Mouse (Mus musculus) liver, embryonic 14.5 days (tissue): ENCODE data around the gene Mpp3. TPM values are rescaled to one million over a fixed set of nuclear protein-coding genes. Genes with fewer than 3 reads are reported as not detected.

Source experiments
- ATAC-seq: fragments of 200-750 bp; cut with Nextera tagmentation; 2 replicates; pipeline ENCODE4 v1.8.0; 2017; ENCODE audit warnings: moderate number of reproducible peaks, mild to moderate bottlenecking, moderate library complexity; ENCODE audit not compliant: insufficient read depth
- DNase-seq, 3 experiments: peaks; one replicate each; pipeline ENCODE4 v3.0.0-alpha.2; 2012 to 2013; ENCODE audit warnings: low read depth in 3 of 3, low spot score in 3 of 3
- H3K27ac ChIP-seq: fragments of 300-500 bp; sonication (generic); 2 replicates; pipeline ENCODE4 v1.5.1; 2014; ENCODE audit warnings: moderate library complexity, mild to moderate bottlenecking, control low read depth, inconsistent platforms
- H3K27me3 ChIP-seq: fragments of 300-500 bp; sonication (generic); 2 replicates; pipeline ENCODE4 v1.6.1; 2014; ENCODE audit warnings: mild to moderate bottlenecking, low read length, moderate library complexity; ENCODE audit not compliant: control insufficient read depth, insufficient read depth
- H3K36me3 ChIP-seq: fragments of 300-500 bp; sonication (generic); replicated peaks from 2 replicates; pipeline ENCODE4 v1.6.1; 2014; ENCODE audit warnings: low read depth; ENCODE audit not compliant: control insufficient read depth, insufficient read depth
- H3K4me1 ChIP-seq, 2 experiments: fragments of 200-500 bp in 1 of 2; fragments of 300-500 bp in 1 of 2; sonication (generic) in 1 of 2; replicated peaks; 2 replicates each; pipeline ENCODE4 v1.6.1; 2012 to 2014; ENCODE audit warnings: antibody characterized with exemption in 1 of 2, inconsistent platforms in 1 of 2, low read length in 1 of 2; ENCODE audit not compliant: control insufficient read depth in 2 of 2, insufficient read depth in 2 of 2
- H3K4me2 ChIP-seq: fragments of 300-500 bp; sonication (generic); 2 replicates; pipeline ENCODE4 v1.6.1; 2014; ENCODE audit warnings: low read depth, mild to moderate bottlenecking, control low read depth, moderate library complexity
- H3K4me3 ChIP-seq, 2 experiments: fragments of 200-500 bp in 1 of 2; fragments of 300-500 bp in 1 of 2; sonication (generic) in 1 of 2; 2 replicates each; pipeline ENCODE4 v1.5.1; 2012 to 2014; ENCODE audit warnings: low read depth in 2 of 2, low read length in 2 of 2, mild to moderate bottlenecking in 2 of 2, control low read depth in 1 of 2, inconsistent platforms in 1 of 2, moderate library complexity in 1 of 2; ENCODE audit not compliant: insufficient read depth in 1 of 2
- H3K9ac ChIP-seq: fragments of 300-500 bp; sonication (generic); replicated peaks from 2 replicates; pipeline ENCODE4 v1.6.1; 2014; ENCODE audit warnings: mild to moderate bottlenecking, control low read depth, moderate library complexity
- H3K9me3 ChIP-seq: fragments of 300-500 bp; sonication (generic); 2 replicates; pipeline ENCODE4 v1.6.1; 2016; ENCODE audit warnings: low read length, mixed read lengths; ENCODE audit not compliant: control insufficient read depth
- CTCF ChIP-seq: IDR thresholded peaks from 2 replicates; pipeline ENCODE4 v1.5.1; 2016; ENCODE audit warnings: antibody characterized with exemption, low read depth, control low read depth
- EP300 ChIP-seq: IDR thresholded peaks from 2 replicates; pipeline ENCODE4 v1.6.1; 2016; ENCODE audit warnings: antibody characterized with exemption, low read depth
- WGBS: fragments of 180-500 bp; shearing (Covaris S2); extraction: QIAGEN DNeasy Blood & Tissue Kit; methylation state at CpG from one replicate; pipeline ENCODE4 v1.1.7; 2014; ENCODE audit not compliant: insufficient replicate concordance; 5-methylcytosine and 5-hydroxymethylcytosine counted together
- polyA plus RNA-seq, 2 experiments: library from polyadenylated mRNA; depleted of rRNA in 1 of 2; stranded (reverse) in 1 of 2; unstranded in 1 of 2; fragments of >200 nt; fragmentation: Nextera tagmentation in 1 of 2; extraction: Ambion mirVana in 1 of 2; gene quantifications; 2 replicates each; pipeline versions ENCODE4 v1.2.1 to v1.2.3; 2012 to 2014

The Mpp3 gene
- polyA plus RNA-seq (2012; rRNA removed) (0.21 and 0.27 TPM in 2 replicates), polyA plus RNA-seq (2014; fragmentation: Nextera tagmentation; extraction: Ambion mirVana) (not detected in 2 replicates)

DNA sequence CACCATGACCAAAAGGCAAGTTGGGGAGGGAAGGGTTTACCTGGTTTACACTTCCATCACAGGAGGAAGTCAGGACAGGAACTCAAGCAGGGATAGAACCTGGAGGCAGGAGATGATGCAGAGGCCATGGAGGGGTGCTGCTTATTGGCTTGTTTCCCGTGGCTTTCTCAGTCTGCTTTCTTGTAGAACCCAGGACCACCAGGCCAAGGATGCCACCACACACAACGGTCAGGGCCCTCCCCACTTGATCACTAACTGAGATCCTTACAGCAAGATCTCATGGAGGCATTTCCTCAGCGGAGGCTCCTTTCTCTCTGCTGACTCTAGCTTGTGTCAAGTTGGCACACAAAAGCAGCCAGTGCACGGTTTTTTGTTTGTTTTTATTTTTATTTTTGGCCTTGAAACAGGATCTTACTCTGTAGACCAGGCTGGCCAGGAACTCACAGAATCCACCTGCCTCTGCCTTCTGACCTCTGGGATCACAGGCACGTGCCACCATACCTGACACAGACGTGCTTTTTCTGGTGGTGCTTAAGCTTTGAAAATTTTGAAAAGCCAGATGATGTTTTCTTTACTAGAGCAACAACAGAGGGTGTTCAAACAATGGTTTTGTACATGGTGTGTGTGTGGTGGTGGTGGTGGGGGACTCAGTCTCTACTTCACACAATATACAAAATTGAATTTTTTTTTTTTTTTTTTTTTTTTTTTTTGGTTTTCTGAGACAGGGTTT is at the start of gene Mpp3:
Mpp3 (minus strand) TSS at position 375 of the 730 bp plus-strand sequence.
- DNase-seq: no peak
- Histone ChIP-seq H3K9me3 (no peaks in the 10 kb centered on the region), H3K4me1 (peaks cover 6 to 7% of the 10 kb centered on the region in 2 experiments; a peak in 3 of 4 replicates), H3K27ac (no peak within 1 kb of the TSS), H3K4me3 (no peak within 1 kb of the TSS), H3K9ac (no peak within 1 kb of the TSS), H3K27me3 (peaks cover 35% of the 10 kb centered on the region), H3K36me3 (no peaks in the 10 kb centered on the region), H3K4me2 (peak within 1 kb of the TSS; percentile 71)
- no peak for TF ChIP-seq CTCF
- no peak for TF ChIP-seq EP300
- 61% methylated on average over 6 of the region's 6 CpGs for WGBS
- no peak for ATAC-seq

GRCm38 (mm10) chr11:102073722-102074121 is 45.5 kb upstream of the Mpp3 start:
- no peaks in the 10 kb centered on the region for H3K9me3 ChIP-seq
- no peak for DNase-seq
- no peak overlapping the region for H3K4me3 ChIP-seq
- 82% methylated on average over 14 of the region's 14 CpGs for WGBS
- H3K9ac ChIP-seq: no peak overlapping the region
- TF ChIP-seq CTCF: no peak
- TF ChIP-seq EP300: no peak
- no peak overlapping the region for H3K27ac ChIP-seq
- no peaks in the 10 kb centered on the region; the same call in 1 of the 2 replicates for H3K36me3 ChIP-seq
- no peak for ATAC-seq
- H3K4me2 ChIP-seq: no peak overlapping the region
- H3K4me1 ChIP-seq: peaks cover 0 to 2% of the 10 kb centered on the region in 2 experiments; a peak in 1 of 4 replicates
- H3K27me3 ChIP-seq: no peaks in the 10 kb centered on the region; the same call in 1 of the 2 replicates

DNA sequence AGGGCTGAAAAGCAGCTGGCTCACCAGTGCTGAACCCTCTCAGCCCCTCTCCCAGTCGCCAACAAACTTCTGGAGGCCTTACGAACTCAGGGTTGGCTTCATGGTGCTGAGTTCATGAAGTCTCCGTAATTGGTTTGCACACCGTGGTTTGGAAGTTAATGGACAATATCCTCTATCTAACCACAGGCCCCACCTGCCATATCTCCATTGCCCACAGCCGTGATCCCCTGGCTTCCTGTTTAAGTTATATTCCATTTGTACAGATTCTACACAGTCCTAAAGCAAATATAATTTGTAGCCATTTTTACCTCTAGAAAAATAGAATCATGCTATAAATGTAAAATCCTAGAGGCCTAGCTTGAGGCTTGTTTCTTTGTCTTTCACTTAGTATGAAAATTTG is 44.5 kb upstream of the Mpp3 start:
- no peaks in the 10 kb centered on the region for H3K9me3 ChIP-seq
- ATAC-seq (no peak), DNase-seq (no peak)
- H3K9ac ChIP-seq: no peak overlapping the region
- H3K27ac ChIP-seq: no peak overlapping the region
- no peaks in the 10 kb centered on the region; the same call in 1 of the 2 replicates for H3K36me3 ChIP-seq
- H3K27me3 ChIP-seq: no peaks in the 10 kb centered on the region; the same call in 1 of the 2 replicates
- no peak overlapping the region for H3K4me3 ChIP-seq
- H3K4me2 ChIP-seq: no peak overlapping the region
- TF ChIP-seq EP300 (no peak), CTCF (no peak)
- 29% methylated on average over 5 of the region's 5 CpGs for WGBS
- peaks cover 0 to 2% of the 10 kb centered on the region in 2 experiments; a peak in 1 of 4 replicates for H3K4me1 ChIP-seq

DNA sequence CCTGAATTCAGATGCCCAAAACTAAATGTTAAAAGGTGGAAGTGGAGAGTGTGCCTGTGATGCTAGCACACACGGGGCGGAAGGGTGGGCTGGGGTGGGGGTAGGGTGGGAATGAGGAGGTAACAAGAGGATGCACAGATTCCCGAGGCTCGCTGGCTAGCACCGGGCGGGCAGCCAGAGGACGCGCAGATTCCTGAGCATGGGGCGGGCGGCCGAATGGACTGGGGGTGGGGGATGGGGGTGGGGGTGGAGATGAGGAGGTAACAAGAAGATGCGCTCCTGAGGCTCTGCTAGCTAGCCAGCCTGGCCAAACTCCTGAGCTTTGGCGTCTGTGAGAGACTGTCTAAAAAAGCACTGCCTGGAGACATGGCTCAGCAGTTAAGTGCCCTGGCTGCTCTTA is 42.2 kb upstream of the Mpp3 start:
- DNase-seq: no peak
- no peak overlapping the region for H3K4me2 ChIP-seq
- H3K36me3 ChIP-seq: no peaks in the 10 kb centered on the region; the same call in 1 of the 2 replicates
- H3K27ac ChIP-seq: no peak overlapping the region
- H3K27me3 ChIP-seq: no peaks in the 10 kb centered on the region; the same call in 1 of the 2 replicates
- 16% methylated on average over 13 of the region's 13 CpGs for WGBS
- H3K4me1 ChIP-seq: peaks cover 0 to 2% of the 10 kb centered on the region in 2 experiments; a peak in 1 of 4 replicates
- ATAC-seq: no peak
- no peak overlapping the region for H3K9ac ChIP-seq
- H3K9me3 ChIP-seq: no peaks in the 10 kb centered on the region
- TF ChIP-seq EP300 (no peak), CTCF (no peak)
- no peak overlapping the region for H3K4me3 ChIP-seq

GRCm38 (mm10) chr11:102069633-102070032 is 41.4 kb upstream of the Mpp3 start:
- H3K27ac ChIP-seq: no peak overlapping the region
- peaks cover 0 to 2% of the 10 kb centered on the region in 2 experiments; a peak in 1 of 4 replicates for H3K4me1 ChIP-seq
- DNase-seq: no peak
- H3K4me3 ChIP-seq: no peak overlapping the region
- no peaks in the 10 kb centered on the region for H3K9me3 ChIP-seq
- no peak overlapping the region for H3K4me2 ChIP-seq
- TF ChIP-seq CTCF (no peak), EP300 (no peak)
- no peak overlapping the region for H3K9ac ChIP-seq
- ATAC-seq: no peak
- 62% methylated on average over 11 of the region's 11 CpGs for WGBS
- no peaks in the 10 kb centered on the region; the same call in 1 of the 2 replicates for H3K36me3 ChIP-seq
- H3K27me3 ChIP-seq: no peaks in the 10 kb centered on the region; the same call in 1 of the 2 replicates
